Mouse (Mus musculus): Measurements from ENCODE around the gene Gm813. TPM values are rescaled to one million over a fixed set of nuclear protein-coding genes. Genes with fewer than 3 reads are reported as not detected.
"Not testable (repeated sequence)": the region's sequence is repeated elsewhere in the genome, so short reads cannot be mapped to it uniquely, and the experiment has no call there.

The Gm813 gene
- not detected in 2 replicates for polyA plus RNA-seq (2012; rRNA removed)

GRCm38 (mm10) chr16:58616878-58617277 is at the start of gene Gm813:
Gene Gm813 (minus strand): TSS chr16:58616978.
- no peak for DNase-seq (ENCODE audit: low read depth)

GRCm38 (mm10) chr16:58665137-58665536 is 48.4 kb upstream of the Gm813 start:
- not testable (repeated sequence) for DNase-seq (ENCODE audit: low read depth)

- no peak for DNase-seq (ENCODE audit: low read depth)
Observed at GRCm38 (mm10) chr16:58663816-58664215, 47.0 kb upstream of the Gm813 start.

- no peak for DNase-seq (ENCODE audit: low read depth)
Observed at GRCm38 (mm10) chr16:58663021-58663420, 46.2 kb upstream of the Gm813 start.

- no peak for DNase-seq (ENCODE audit: low read depth)
Observed at GRCm38 (mm10) chr16:58662287-58662791, 45.6 kb upstream of the Gm813 start.

GRCm38 (mm10) chr16:58661826-58662225 is 45.0 kb upstream of the Gm813 start:
- DNase-seq (ENCODE audit: low read depth): no peak

- no peak for DNase-seq (ENCODE audit: low read depth)
Observed at GRCm38 (mm10) chr16:58658668-58659067, 41.9 kb upstream of the Gm813 start.

- DNase-seq (ENCODE audit: low read depth): no peak
Observed at GRCm38 (mm10) chr16:58656526-58656925, 39.7 kb upstream of the Gm813 start.

GRCm38 (mm10) chr16:58655751-58656150 is 39.0 kb upstream of the Gm813 start:
- DNase-seq (ENCODE audit: low read depth): no peak

GRCm38 (mm10) chr16:58649979-58650378 is 33.2 kb upstream of the Gm813 start:
- DNase-seq (ENCODE audit: low read depth): no peak

- no peak for DNase-seq (ENCODE audit: low read depth)
Observed at GRCm38 (mm10) chr16:58638689-58639175, 22.0 kb upstream of the Gm813 start, which contains the start of gene E330017A01Rik. Gene E330017A01Rik (minus strand): TSS chr16:58638739.

GRCm38 (mm10) chr16:58638016-58638415 is 21.2 kb upstream of the Gm813 start:
- DNase-seq (ENCODE audit: low read depth): no peak

- no peak for DNase-seq (ENCODE audit: low read depth)
Observed at GRCm38 (mm10) chr16:58637448-58637847, 20.7 kb upstream of the Gm813 start.

GRCm38 (mm10) chr16:58635866-58636265 is 19.1 kb upstream of the Gm813 start:
- no peak for DNase-seq (ENCODE audit: low read depth)

GRCm38 (mm10) chr16:58629736-58630135 is 13.0 kb upstream of the Gm813 start:
- DNase-seq (ENCODE audit: low read depth): no peak

- no peak for DNase-seq (ENCODE audit: low read depth)
Observed at GRCm38 (mm10) chr16:58628968-58629367, 12.2 kb upstream of the Gm813 start.

GRCm38 (mm10) chr16:58628336-58628680 is 11.5 kb upstream of the Gm813 start:
- no peak for DNase-seq (ENCODE audit: low read depth)

- no peak for DNase-seq (ENCODE audit: low read depth)
Observed at GRCm38 (mm10) chr16:58627597-58628335, 11.0 kb upstream of the Gm813 start.

- DNase-seq (ENCODE audit: low read depth): no peak
Observed at GRCm38 (mm10) chr16:58623944-58624343, 7.2 kb upstream of the Gm813 start.

- no peak for DNase-seq (ENCODE audit: low read depth)
Observed at GRCm38 (mm10) chr16:58623114-58623513, 6.3 kb upstream of the Gm813 start.

- no peak for DNase-seq (ENCODE audit: low read depth)
Observed at GRCm38 (mm10) chr16:58622377-58622776, 5.6 kb upstream of the Gm813 start.

- DNase-seq (ENCODE audit: low read depth): no peak
Observed at GRCm38 (mm10) chr16:58617346-58617745, 568 bp upstream of the Gm813 start.

GRCm38 (mm10) chr16:58612969-58613368 is 3.8 kb downstream of the Gm813 start:
- DNase-seq (ENCODE audit: low read depth): no peak
